Mouse (Mus musculus) kidney, adult 11 months (tissue): Measurements from ENCODE around the gene Stard8.
A peak's percentile ranks its signal among the peaks of the same experiment; 100 is the strongest.
"Not testable (repeated sequence)": the region's sequence is repeated elsewhere in the genome, so short reads cannot be mapped to it uniquely, and the experiment has no call there.

Experiments
- DNase-seq: peaks from one replicate; pipeline ENCODE4 v3.0.0; 2022

Stard8 gene

GRCm38 (mm10) chrX:99048111-99048510, 45.1 kb downstream of the Stard8 start:
- DNase-seq, result peak; percentile 57

GRCm38 (mm10) chrX:99049247-99049646, 46.2 kb downstream of the Stard8 start:
- peak; percentile 62 for DNase-seq

- DNase-seq, result no peak
Measured at GRCm38 (mm10) chrX:99050736-99051481, 47.9 kb downstream of the Stard8 start.

- DNase-seq, result peak; percentile 60
Measured at GRCm38 (mm10) chrX:99052255-99052654, 49.2 kb downstream of the Stard8 start.

- DNase-seq, result no peak
Measured at GRCm38 (mm10) chrX:99054512-99054911, 51.5 kb downstream of the Stard8 start.

- peak; percentile 36 for DNase-seq
Measured at GRCm38 (mm10) chrX:99057772-99058440, 54.9 kb downstream of the Stard8 start.

- DNase-seq, result no peak
Measured at GRCm38 (mm10) chrX:99059119-99059518, 56.1 kb downstream of the Stard8 start.

GRCm38 (mm10) chrX:99065582-99065981, 62.5 kb downstream of the Stard8 start:
- DNase-seq, result no peak

- DNase-seq, result no peak
Measured at GRCm38 (mm10) chrX:99066550-99066949, 63.5 kb downstream of the Stard8 start.

- DNase-seq, result no peak
Measured at GRCm38 (mm10) chrX:99067232-99067631, 64.2 kb downstream of the Stard8 start.

- no peak for DNase-seq
Measured at GRCm38 (mm10) chrX:99067671-99068151, 64.7 kb downstream of the Stard8 start.

- no peak for DNase-seq
Measured at GRCm38 (mm10) chrX:99071188-99071587, 68.1 kb downstream of the Stard8 start.

GRCm38 (mm10) chrX:99072596-99072995, 69.5 kb downstream of the Stard8 start:
- DNase-seq, result no peak

- DNase-seq, result no peak
Measured at GRCm38 (mm10) chrX:99075111-99075510, 72.1 kb downstream of the Stard8 start.

- DNase-seq, result no peak
Measured at GRCm38 (mm10) chrX:99076460-99076859, 73.4 kb downstream of the Stard8 start.

- DNase-seq, result not testable (repeated sequence)
Measured at GRCm38 (mm10) chrX:99078374-99078892, 75.4 kb downstream of the Stard8 start.

- no peak for DNase-seq
Measured at GRCm38 (mm10) chrX:99092704-99093103, 89.7 kb downstream of the Stard8 start.

GRCm38 (mm10) chrX:99111088-99111724, 108.2 kb downstream of the Stard8 start:
- DNase-seq, result not testable (repeated sequence)

GRCm38 (mm10) chrX:99119510-99119909, 116.5 kb downstream of the Stard8 start:
- no peak for DNase-seq
